Mouse (Mus musculus): Measurements from ENCODE around the gene Ank2.

- TF ChIP-seq CTCF (IDR thresholded peaks at IDR 0.05; ENCODE audit: control insufficient read depth, insufficient read depth, insufficient replicate concordance, low read depth, low read length) (no peak), POLR2A (IDR thresholded peaks at IDR 0.05; ENCODE audit: control insufficient read depth, low read depth, low read length) (no peak)
These were observed 69.3 kb downstream of the Ank2 start for GRCm38 (mm10) chr3:127429866-127430265.
